Mouse (Mus musculus) kidney, embryonic 14.5 days (tissue): ENCODE measurements at regions not wholly inside any gene's neighbourhood (a gene's known extent, or its start where the extent isn't known, plus 50 kb on each side); places are given as distances from the start of the nearest gene placed in this dataset.

Experiments
- ATAC-seq: fragments of 200-750 bp; cut with Nextera tagmentation; 2 replicates; pipeline ENCODE4 v1.8.0; 2017; ENCODE audit warnings: moderate number of reproducible peaks, mild to moderate bottlenecking, moderate TSS enrichment, moderate library complexity; ENCODE audit not compliant: low FRiP score, low TSS enrichment
- H3K27ac ChIP-seq: fragments of 300-500 bp; sonication (generic); 2 replicates; pipeline ENCODE4 v1.5.1; 2014; ENCODE audit warnings: low read depth, mild to moderate bottlenecking, low read length, moderate library complexity, mixed read lengths
- H3K27me3 ChIP-seq: fragments of 300-500 bp; sonication (generic); 2 replicates; pipeline ENCODE4 v1.6.1; 2014; ENCODE audit warnings: mild to moderate bottlenecking, low read length; ENCODE audit not compliant: control insufficient read depth, insufficient read depth
- H3K36me3 ChIP-seq: fragments of 300-500 bp; sonication (generic); 2 replicates; pipeline ENCODE4 v1.6.1; 2014; ENCODE audit warnings: low read length, mixed read lengths; ENCODE audit not compliant: control insufficient read depth, insufficient read depth
- H3K4me1 ChIP-seq: fragments of 300-500 bp; sonication (generic); 2 replicates; pipeline ENCODE4 v1.6.1; 2014; ENCODE audit warnings: low read length, mixed read lengths; ENCODE audit not compliant: control insufficient read depth, insufficient read depth
- H3K4me2 ChIP-seq: fragments of 300-500 bp; sonication (generic); replicated peaks from 2 replicates; pipeline ENCODE4 v1.6.1; 2014; ENCODE audit warnings: low read depth, mild to moderate bottlenecking, low read length
- H3K4me3 ChIP-seq: fragments of 300-500 bp; sonication (generic); 2 replicates; pipeline ENCODE4 v1.5.1; 2014; ENCODE audit warnings: mild to moderate bottlenecking, low read length
- H3K9ac ChIP-seq: fragments of 300-500 bp; sonication (generic); 2 replicates; pipeline ENCODE4 v1.6.1; 2014; ENCODE audit warnings: low read depth, mild to moderate bottlenecking, low read length, moderate library complexity
- H3K9me3 ChIP-seq: fragments of 300-500 bp; sonication (generic); 2 replicates; pipeline ENCODE4 v1.6.1; 2016; ENCODE audit warnings: low read length; ENCODE audit not compliant: control insufficient read depth
- WGBS: fragments of 180-500 bp; shearing (Covaris S2); extraction: QIAGEN DNeasy Blood & Tissue Kit; methylation state at CpG from one replicate; pipeline ENCODE4 v1.1.7; 2014; 5-methylcytosine and 5-hydroxymethylcytosine counted together

GRCm38 (mm10) chr9:116346495-116346894 lies 171.3 kb upstream of the Tgfbr2 start:
- no peak overlapping the region for H3K27ac ChIP-seq
- no peaks in the 10 kb centered on the region for H3K36me3 ChIP-seq
- no peak for ATAC-seq
- no peak overlapping the region for H3K9ac ChIP-seq
- no peak overlapping the region for H3K4me3 ChIP-seq
- WGBS: 86% methylated on average over 7 of the region's 7 CpGs
- no peaks in the 10 kb centered on the region for H3K9me3 ChIP-seq
- H3K4me1 ChIP-seq: no peaks in the 10 kb centered on the region
- no peak overlapping the region for H3K4me2 ChIP-seq
- H3K27me3 ChIP-seq: no peaks in the 10 kb centered on the region

GRCm38 (mm10) chr9:116343086-116343481 lies 167.9 kb upstream of the Tgfbr2 start:
- no peak overlapping the region for H3K4me3 ChIP-seq
- no peaks in the 10 kb centered on the region for H3K27me3 ChIP-seq
- no peak overlapping the region for H3K4me2 ChIP-seq
- no peak overlapping the region for H3K27ac ChIP-seq
- no peaks in the 10 kb centered on the region for H3K36me3 ChIP-seq
- WGBS: 89% methylated on average over 3 of the region's 3 CpGs
- H3K4me1 ChIP-seq: no peaks in the 10 kb centered on the region
- no peak for ATAC-seq
- H3K9me3 ChIP-seq: peaks cover 3% of the 10 kb centered on the region; the same call in 1 of the 2 replicates
- H3K9ac ChIP-seq: no peak overlapping the region

DNA sequence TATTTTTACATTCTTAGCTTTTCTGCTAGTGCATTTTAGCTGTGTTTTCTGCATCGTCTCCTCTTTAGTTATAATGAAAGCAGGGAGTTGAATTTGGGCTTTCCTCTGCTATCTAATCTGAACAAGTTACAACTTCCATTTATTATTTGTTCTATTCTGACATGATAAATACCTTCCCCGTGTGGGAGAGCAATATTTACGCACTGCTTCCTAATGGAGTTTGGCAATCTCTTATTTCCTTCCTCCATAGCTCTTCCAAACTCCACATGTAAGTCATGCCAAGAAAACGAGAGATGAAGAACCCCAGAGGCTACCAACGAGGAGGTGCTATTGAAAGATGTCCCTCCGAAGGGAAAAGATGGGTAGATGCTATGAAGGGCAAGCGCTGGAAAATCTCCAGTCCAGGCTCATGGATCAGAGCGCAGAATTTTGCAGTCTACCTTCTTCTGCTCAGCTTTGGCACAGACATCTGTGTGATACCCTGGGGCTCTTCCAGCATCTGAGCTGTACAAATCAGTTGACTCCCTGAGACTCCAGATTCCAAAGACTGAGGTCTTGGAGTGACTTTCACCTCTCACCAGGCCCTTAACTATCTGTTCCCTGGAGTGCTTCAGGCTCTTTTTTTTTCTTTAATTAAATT lies 167.4 kb upstream of the Tgfbr2 start:
- no peaks in the 10 kb centered on the region for H3K36me3 ChIP-seq
- H3K4me1 ChIP-seq: no peaks in the 10 kb centered on the region
- 65% methylated on average over 8 of the region's 8 CpGs for WGBS
- no peak overlapping the region; the same call in 1 of the 2 replicates for H3K27ac ChIP-seq
- H3K4me2 ChIP-seq: no peak overlapping the region
- ATAC-seq: no peak
- no peaks in the 10 kb centered on the region for H3K27me3 ChIP-seq
- no peak overlapping the region for H3K4me3 ChIP-seq
- peaks cover 3% of the 10 kb centered on the region; the same call in 1 of the 2 replicates for H3K9me3 ChIP-seq
- H3K9ac ChIP-seq: no peak overlapping the region

GRCm38 (mm10) chr9:116342009-116342408 lies 166.8 kb upstream of the Tgfbr2 start:
- ATAC-seq: no peak
- WGBS: 81% methylated on average over 4 of the region's 4 CpGs
- no peaks in the 10 kb centered on the region for H3K36me3 ChIP-seq
- H3K9ac ChIP-seq: no peak overlapping the region
- no peak overlapping the region for H3K4me2 ChIP-seq
- no peaks in the 10 kb centered on the region for H3K27me3 ChIP-seq
- no peak overlapping the region for H3K27ac ChIP-seq
- H3K4me1 ChIP-seq: no peaks in the 10 kb centered on the region
- peaks cover 3% of the 10 kb centered on the region; the same call in 1 of the 2 replicates for H3K9me3 ChIP-seq
- no peak overlapping the region for H3K4me3 ChIP-seq

GRCm38 (mm10) chr9:116340952-116341351 lies 165.8 kb upstream of the Tgfbr2 start:
- Histone ChIP-seq H3K36me3 (no peaks in the 10 kb centered on the region), H3K4me3 (no peak overlapping the region), H3K27ac (no peak overlapping the region), H3K4me2 (no peak overlapping the region), H3K9ac (no peak overlapping the region), H3K27me3 (no peaks in the 10 kb centered on the region), H3K4me1 (no peaks in the 10 kb centered on the region), H3K9me3 (peaks cover 3% of the 10 kb centered on the region; the same call in 1 of the 2 replicates)
- ATAC-seq: no peak

- 90% methylated on average over 5 of the region's 5 CpGs for WGBS
- Histone ChIP-seq H3K9ac (no peak overlapping the region), H3K9me3 (peaks cover 3% of the 10 kb centered on the region; the same call in 1 of the 2 replicates), H3K36me3 (no peaks in the 10 kb centered on the region), H3K4me1 (no peaks in the 10 kb centered on the region), H3K27ac (no peak overlapping the region), H3K4me3 (no peak overlapping the region), H3K27me3 (no peaks in the 10 kb centered on the region), H3K4me2 (no peak overlapping the region)
- ATAC-seq: no peak
Observed at GRCm38 (mm10) chr9:116338729-116339100, 163.6 kb upstream of the Tgfbr2 start.

- no peaks in the 10 kb centered on the region for H3K4me1 ChIP-seq
- H3K36me3 ChIP-seq: no peaks in the 10 kb centered on the region
- H3K27ac ChIP-seq: no peak overlapping the region
- no peak overlapping the region for H3K4me2 ChIP-seq
- peaks cover 3% of the 10 kb centered on the region; the same call in 1 of the 2 replicates for H3K9me3 ChIP-seq
- no peak overlapping the region for H3K9ac ChIP-seq
- H3K27me3 ChIP-seq: no peaks in the 10 kb centered on the region
- no peak overlapping the region for H3K4me3 ChIP-seq
- ATAC-seq: no peak
- WGBS: 68% methylated on average over 5 of the region's 5 CpGs
Observed at GRCm38 (mm10) chr9:116338093-116338728, 163.1 kb upstream of the Tgfbr2 start.

DNA sequence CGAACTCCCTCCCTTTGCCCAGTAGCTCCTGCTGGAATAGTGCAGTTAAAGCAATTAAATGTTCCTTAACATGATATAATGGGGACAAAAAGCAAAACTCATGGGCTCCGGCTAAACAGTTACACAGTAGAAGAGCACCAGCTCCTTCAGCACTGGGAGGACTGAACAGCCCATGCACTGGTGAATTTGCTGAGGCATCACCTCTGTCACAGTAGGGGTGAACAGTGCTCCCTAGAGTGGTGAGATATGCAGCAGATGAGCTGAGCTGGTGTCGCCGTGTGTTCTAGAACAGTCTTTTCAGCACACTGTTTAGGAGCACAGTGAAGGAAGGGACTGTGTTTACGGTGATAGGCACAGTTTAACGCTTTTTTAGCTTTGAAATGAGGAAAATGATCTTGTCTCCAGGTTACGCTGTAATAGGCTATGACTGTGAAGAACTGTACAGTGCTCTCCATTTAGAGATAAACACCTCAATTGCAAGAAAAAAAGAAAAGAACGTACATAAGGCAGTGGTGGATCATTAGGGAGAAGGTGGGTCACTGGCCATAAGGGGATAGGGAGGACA lies 162.4 kb upstream of the Tgfbr2 start:
- H3K4me2 ChIP-seq: no peak overlapping the region
- no peaks in the 10 kb centered on the region for H3K36me3 ChIP-seq
- no peak overlapping the region for H3K27ac ChIP-seq
- H3K27me3 ChIP-seq: no peaks in the 10 kb centered on the region
- 90% methylated on average over 8 of the region's 8 CpGs for WGBS
- peaks cover 3% of the 10 kb centered on the region; the same call in 1 of the 2 replicates for H3K9me3 ChIP-seq
- no peak overlapping the region for H3K9ac ChIP-seq
- H3K4me1 ChIP-seq: no peaks in the 10 kb centered on the region
- no peak overlapping the region for H3K4me3 ChIP-seq
- ATAC-seq: no peak
